Mouse (Mus musculus) CH12.LX (cell line): ENCODE data around the gene Gm42421. TPM values are rescaled to one million over a fixed set of nuclear protein-coding genes. Genes with fewer than 3 reads are reported as not detected.

Source experiments
- DNase-seq: peaks from one replicate; pipeline ENCODE4 v3.0.0-alpha.2; 2013; ENCODE audit errors: extremely low read depth
- H3K27ac ChIP-seq: 2 replicates; pipeline ENCODE4 v1.5.1; 2012; ENCODE audit warnings: low read depth, mild to moderate bottlenecking, control low read depth, moderate library complexity; ENCODE audit not compliant: insufficient read depth
- H3K27me3 ChIP-seq: replicated peaks from 2 replicates; pipeline ENCODE3; 2012; ENCODE audit warnings: inconsistent platforms
- H3K36me3 ChIP-seq, 2 experiments: replicated peaks in 1 of 2; 2 replicates each; pipeline versions ENCODE3 to v1.6.1; 2012; ENCODE audit warnings: inconsistent platforms in 1 of 2, low read length in 1 of 2, mild to moderate bottlenecking in 1 of 2, mixed read lengths in 1 of 2, moderate library complexity in 1 of 2; ENCODE audit not compliant: control insufficient read depth in 1 of 2, insufficient read depth in 1 of 2
- H3K4me1 ChIP-seq, 2 experiments: 2 replicates each; pipeline ENCODE4 v1.6.1; 2012; ENCODE audit warnings: inconsistent platforms in 1 of 2, moderate library complexity in 1 of 2; ENCODE audit not compliant: insufficient read depth in 2 of 2, control insufficient read depth in 1 of 2
- H3K4me2 ChIP-seq: 2 replicates; pipeline ENCODE4 v1.6.1; 2012; ENCODE audit warnings: low read depth, mild to moderate bottlenecking, control low read depth; ENCODE audit not compliant: poor library complexity, insufficient read depth, severe bottlenecking
- H3K4me3 ChIP-seq, 3 experiments: fragments of 150-350 bp in 1 of 3; sonication (generic) in 1 of 3; replicated peaks in 1 of 3; 2 replicates each; pipeline versions ENCODE3 to v1.5.1; 2011 to 2012; ENCODE audit warnings: low read depth in 2 of 3, low read length in 2 of 3, mild to moderate bottlenecking in 2 of 3, moderate library complexity in 2 of 3, control low read depth in 1 of 3, improper control_type of control experiment in 1 of 3, inconsistent platforms in 1 of 3, mixed read lengths in 1 of 3; ENCODE audit not compliant: poor library complexity in 1 of 3
- H3K79me2 ChIP-seq: replicated peaks from 2 replicates; pipeline ENCODE4 v1.6.1; 2012; ENCODE audit warnings: mild to moderate bottlenecking, moderate library complexity; ENCODE audit not compliant: control insufficient read depth, poor library complexity, insufficient read depth, severe bottlenecking; ENCODE audit errors: extremely low read depth
- H3K9ac ChIP-seq: 2 replicates; pipeline ENCODE4 v1.6.1; 2012; ENCODE audit warnings: low read depth, mild to moderate bottlenecking, control low read depth, moderate library complexity; ENCODE audit not compliant: insufficient read depth
- H3K9me3 ChIP-seq: replicated peaks from 2 replicates; pipeline ENCODE3; 2012; ENCODE audit warnings: low read length, inconsistent platforms, mixed read lengths
- CHD2 ChIP-seq: IDR thresholded peaks from 2 replicates; pipeline ENCODE4 v1.6.1; 2011; ENCODE audit warnings: low read length, improper control_type of control experiment
- CTCF ChIP-seq, 2 experiments: IDR thresholded peaks in 1 of 2; conservative IDR thresholded peaks in 1 of 2; 2 replicates each; pipeline ENCODE4 v1.5.1; 2011 to 2012; ENCODE audit warnings: low read depth in 2 of 2, low read length in 2 of 2, improper control_type of control experiment in 1 of 2, inconsistent platforms in 1 of 2, mild to moderate bottlenecking in 1 of 2, moderate library complexity in 1 of 2
- EP300 ChIP-seq: IDR thresholded peaks from 2 replicates; pipeline ENCODE4 v1.6.1; 2011; ENCODE audit warnings: low read length, improper control_type of control experiment
- HCFC1 ChIP-seq: IDR thresholded peaks from 2 replicates; pipeline ENCODE4 v1.6.1; 2012; ENCODE audit warnings: low read depth, mild to moderate bottlenecking, inconsistent platforms, low read length, improper control_type of control experiment
- IRF4 ChIP-seq: IDR thresholded peaks from 2 replicates; pipeline ENCODE4 v1.6.1; 2014; ENCODE audit warnings: low read depth, mild to moderate bottlenecking, inconsistent platforms, low read length, improper control_type of control experiment
- JUND ChIP-seq: conservative IDR thresholded peaks from 2 replicates; pipeline ENCODE4 v1.6.1; 2011; ENCODE audit warnings: low read depth, low read length, improper control_type of control experiment
- KAT2A ChIP-seq: IDR thresholded peaks from 2 replicates; pipeline ENCODE4 v1.6.1; 2012; ENCODE audit warnings: low read length, improper control_type of control experiment, inconsistent platforms; ENCODE audit not compliant: insufficient replicate concordance
- MAZ ChIP-seq: IDR thresholded peaks from 2 replicates; pipeline ENCODE4 v1.6.1; 2012; ENCODE audit warnings: low read depth, mild to moderate bottlenecking, inconsistent platforms, low read length, improper control_type of control experiment, moderate library complexity
- MEF2A ChIP-seq: IDR thresholded peaks from 2 replicates; pipeline ENCODE4 v1.6.1; 2014; ENCODE audit warnings: low read depth, mild to moderate bottlenecking, inconsistent platforms, low read length, improper control_type of control experiment, borderline replicate concordance
- MYC ChIP-seq: IDR thresholded peaks from 2 replicates; pipeline ENCODE4 v1.6.1; 2011; ENCODE audit warnings: low read depth, mild to moderate bottlenecking, improper control_type of control experiment, low read length
- NRF1 ChIP-seq: IDR thresholded peaks from 2 replicates; pipeline ENCODE4 v1.6.1; 2014; ENCODE audit warnings: low read depth, mild to moderate bottlenecking, inconsistent platforms, low read length, improper control_type of control experiment, moderate library complexity
- POLR2A ChIP-seq: IDR thresholded peaks from 2 replicates; pipeline ENCODE4 v1.6.1; 2011; ENCODE audit warnings: low read depth, mild to moderate bottlenecking, improper control_type of control experiment, low read length
- RAD21 ChIP-seq: IDR thresholded peaks from 2 replicates; pipeline ENCODE4 v1.6.1; 2011; ENCODE audit warnings: low read depth, mild to moderate bottlenecking, low read length, improper control_type of control experiment, moderate library complexity
- SIN3A ChIP-seq: IDR thresholded peaks from 2 replicates; pipeline ENCODE4 v1.6.1; 2012; ENCODE audit warnings: low read length, improper control_type of control experiment, inconsistent platforms
- SMC3 ChIP-seq: IDR thresholded peaks from 2 replicates; pipeline ENCODE4 v1.6.1; 2011; ENCODE audit warnings: low read depth, low read length, improper control_type of control experiment
- TBP ChIP-seq: conservative IDR thresholded peaks from 2 replicates; pipeline ENCODE4 v1.6.1; 2011; ENCODE audit warnings: low read depth, low read length, improper control_type of control experiment
- TCF12 ChIP-seq: IDR thresholded peaks from 2 replicates; pipeline ENCODE4 v1.6.1; 2014; ENCODE audit warnings: low read depth, mild to moderate bottlenecking, inconsistent platforms, low read length, improper control_type of control experiment
- UBTF ChIP-seq: IDR thresholded peaks from 2 replicates; pipeline ENCODE4 v1.6.1; 2012; ENCODE audit warnings: low read depth, mild to moderate bottlenecking, inconsistent platforms, low read length, improper control_type of control experiment, moderate library complexity
- dilution Hi-C: fragments of 300-500 bp; cut with MboI; formaldehyde crosslinking; loops from 2 replicates; pipeline ENCODE4 v1.14.3; 2020; ENCODE audit warnings: low sequenced_read_pairs; ENCODE audit not compliant: extremely low pct_unique_long_range_greater_than_20kb, extremely low pct_ligation_motif_present
- in situ Hi-C: fragments of 300-500 bp; cut with MboI; formaldehyde crosslinking; loops from 3 replicates; pipeline ENCODE4 v1.14.3; 2019; ENCODE audit warnings: low sequenced_read_pairs, low pct_ligation_motif_present, low pct_unique_long_range_greater_than_20kb, mixed read lengths
- polyA plus RNA-seq: library from polyadenylated mRNA; unstranded; fragments of >175 nt; gene quantifications from 2 replicates; pipeline ENCODE4 v1.2.1, GENCODE M21; 2012; ENCODE audit warnings: low read depth; ENCODE audit not compliant: insufficient read length
- total RNA-seq, 2 experiments: library from RNA; depleted of rRNA; stranded (reverse); fragments of 300-350 nt in 1 of 2; fragments of >200 nt in 1 of 2; gene quantifications; 2 replicates each; pipeline ENCODE4 v1.2.3; 2012 to 2014

Gene Gm42421
- total and polyA plus RNA-seq, 3 experiments = 0.59 to 1.4 (median 1.0) TPM

- 0 out of 2 replicates have a peak, but pooled peaks have one; percentile 60 for TF ChIP-seq UBTF
- peak; percentile 98 for TF ChIP-seq SIN3A
- peak; percentile 89 for TF ChIP-seq NRF1
- TF ChIP-seq MYC = peak; percentile 99
- TF ChIP-seq MEF2A = peak; percentile 8; the same call in 1 of the 2 replicates
- TF ChIP-seq HCFC1 = peak; percentile 82
- no peak for TF ChIP-seq SMC3
- TF ChIP-seq JUND = no peak
- TF ChIP-seq KAT2A = peak; percentile 77; the same call in 1 of the 2 replicates
- peak; percentile 71 for TF ChIP-seq TCF12
Observed at GRCm38 (mm10) chr5:143909417-143910400, 18.3 kb upstream of the Gm42421 start, which contains the start of the genes Aimp2 and Pms2 (continued).

- H3K4me2 ChIP-seq = no peak overlapping the region
- H3K27ac ChIP-seq = no peak overlapping the region
- no peaks in the 10 kb centered on the region for H3K9me3 ChIP-seq
- in situ Hi-C loops = no loop called here
- peaks cover 20% of the 10 kb centered on the region for H3K79me2 ChIP-seq
- no peaks in the 10 kb centered on the region for H3K27me3 ChIP-seq
- H3K9ac ChIP-seq = no peak overlapping the region
- H3K36me3 ChIP-seq = peaks cover 46 to 78% of the 10 kb centered on the region in 2 experiments
- peaks cover 0 to under 1% of the 10 kb centered on the region in 2 experiments; a peak in 1 of 4 replicates for H3K4me1 ChIP-seq
- no peak for DNase-seq
- TF ChIP-seq KAT2A (no peak), IRF4 (no peak), SMC3 (no peak), CHD2 (no peak), EP300 (no peak), JUND (no peak), MAZ (no peak), POLR2A (no peak)
- dilution Hi-C loops = no loop called here
- no peak overlapping the region for H3K4me3 ChIP-seq
Observed at GRCm38 (mm10) chr5:143916221-143916620, 11.8 kb upstream of the Gm42421 start.

DNA sequence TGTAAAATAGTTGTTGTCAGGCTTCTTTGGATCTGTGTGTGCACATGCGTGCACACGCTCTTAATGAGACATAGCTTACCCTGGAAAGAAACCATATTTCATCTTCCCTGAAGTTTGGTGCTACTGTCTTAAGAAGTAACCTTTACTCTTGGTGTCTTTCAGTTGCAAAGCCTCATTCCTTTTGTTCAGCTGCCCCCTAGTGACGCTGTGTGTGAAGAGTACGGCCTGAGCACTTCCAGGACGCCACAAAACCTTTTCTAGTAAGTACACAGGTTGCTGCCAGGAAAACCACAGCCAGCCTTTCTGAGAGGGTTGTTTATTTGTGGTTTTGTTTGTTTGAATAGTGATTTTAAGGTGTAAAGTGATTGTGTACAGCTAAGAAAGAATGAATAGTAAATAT is 10.6 kb upstream of the Gm42421 start:
- Histone ChIP-seq H3K9ac (no peak overlapping the region), H3K4me3 (no peak overlapping the region), H3K27me3 (no peaks in the 10 kb centered on the region), H3K4me1 (no peaks in the 10 kb centered on the region), H3K9me3 (no peaks in the 10 kb centered on the region), H3K27ac (no peak overlapping the region), H3K36me3 (peaks cover 52 to 83% of the 10 kb centered on the region in 2 experiments), H3K79me2 (peaks cover 9% of the 10 kb centered on the region), H3K4me2 (no peak overlapping the region)
- peak; percentile 46 for DNase-seq
- dilution Hi-C loops = no loop called here
- in situ Hi-C loops = no loop called here
- TF ChIP-seq TBP (no peak), CTCF (conservative IDR thresholded peaks at IDR 0.05 in 1 of 2, IDR thresholded peaks at IDR 0.05 in 1 of 2; ENCODE audit: low read depth in 2 of 2, low read length in 2 of 2) (peak in 1 of 2 experiments; percentile 78; a peak in 3 of 4 replicates), RAD21 (peak; percentile 75), SMC3 (peak; percentile 62)
